Mouse (Mus musculus) urinary bladder, adult 2 months (tissue): ENCODE data around the gene Gm9195. TPM values are rescaled to one million over a fixed set of nuclear protein-coding genes. Genes with fewer than 3 reads are reported as not detected.

Experiments used
- DNase-seq: peaks from one replicate; pipeline ENCODE4 v3.0.0; 2022; ENCODE audit warnings: low spot score
- polyA plus RNA-seq: library from polyadenylated mRNA; depleted of rRNA; stranded (reverse); fragments of >200 nt; gene quantifications from 2 replicates; pipeline ENCODE4 v1.2.3, GENCODE M21; 2012; rRNA removed

Gm9195 gene
- polyA plus RNA-seq, 1 experiment = 0.07 TPM

- no peak for DNase-seq
These were observed 48.7 kb downstream of the Gm9195 start for GRCm38 (mm10) chr14:72442936-72443335.

GRCm38 (mm10) chr14:72440929-72441328, 50.7 kb downstream of the Gm9195 start:
- no peak for DNase-seq

DNA sequence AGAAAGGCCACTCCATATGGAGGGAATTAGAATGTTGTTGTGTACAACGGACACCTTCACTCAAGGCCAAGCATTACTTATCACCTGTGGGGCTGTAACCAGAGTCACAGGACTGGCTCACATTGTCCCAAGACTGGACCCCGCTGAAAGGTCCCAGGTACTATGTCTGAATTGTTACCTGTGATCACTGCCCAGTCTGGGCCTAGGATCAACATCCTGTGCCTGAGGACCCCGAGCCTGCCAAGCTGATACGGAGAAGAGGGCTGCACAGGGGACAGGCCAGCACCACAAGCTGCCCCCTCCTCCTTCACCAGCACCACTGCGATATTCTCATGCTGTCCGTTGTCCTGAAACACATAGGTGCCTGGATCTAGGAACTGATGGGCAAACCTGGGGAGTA, 51.2 kb downstream of the Gm9195 start:
- DNase-seq = no peak

GRCm38 (mm10) chr14:72438976-72439375, 52.7 kb downstream of the Gm9195 start:
- DNase-seq = no peak

- DNase-seq = no peak
These were observed 101.9 kb downstream of the Gm9195 start for GRCm38 (mm10) chr14:72389696-72390095.

DNA sequence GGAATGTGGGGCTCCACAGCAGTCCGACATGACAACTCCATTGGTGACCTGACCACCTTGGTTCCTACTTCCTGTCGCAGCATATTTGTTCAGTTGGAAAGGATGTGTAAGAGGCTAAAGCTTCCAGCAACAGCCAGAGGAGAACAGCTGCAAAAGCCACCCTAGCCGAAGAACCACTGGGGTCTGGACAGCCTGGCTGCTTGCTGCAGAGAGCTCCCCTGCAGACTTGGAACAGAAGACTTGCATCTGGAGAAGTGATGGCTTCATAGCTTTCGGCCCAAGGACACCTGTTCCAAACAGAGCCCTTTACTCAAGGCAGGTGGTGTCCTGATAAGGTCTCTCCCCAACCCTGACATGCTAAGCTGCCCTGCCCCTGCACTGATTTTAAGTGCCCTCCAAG, 102.3 kb downstream of the Gm9195 start:
- DNase-seq = no peak

GRCm38 (mm10) chr14:72377224-72377623, 114.4 kb downstream of the Gm9195 start:
- no peak for DNase-seq

Other genes starting within 250 kb of the Gm9195 start
- gene Fndc3a, start 218.2 kb upstream of the Gm9195 start, polyA plus RNA-seq = 19.7 and 26.7 TPM in 2 replicates